Mouse (Mus musculus): Measurements from ENCODE around the gene 1700088E04Rik. TPM values are rescaled to one million over a fixed set of nuclear protein-coding genes. Genes with fewer than 3 reads are reported as not detected.

The 1700088E04Rik gene
- total and polyA plus RNA-seq, 2 experiments from 2014 or later: 15.2 to 23.7 TPM

DNA sequence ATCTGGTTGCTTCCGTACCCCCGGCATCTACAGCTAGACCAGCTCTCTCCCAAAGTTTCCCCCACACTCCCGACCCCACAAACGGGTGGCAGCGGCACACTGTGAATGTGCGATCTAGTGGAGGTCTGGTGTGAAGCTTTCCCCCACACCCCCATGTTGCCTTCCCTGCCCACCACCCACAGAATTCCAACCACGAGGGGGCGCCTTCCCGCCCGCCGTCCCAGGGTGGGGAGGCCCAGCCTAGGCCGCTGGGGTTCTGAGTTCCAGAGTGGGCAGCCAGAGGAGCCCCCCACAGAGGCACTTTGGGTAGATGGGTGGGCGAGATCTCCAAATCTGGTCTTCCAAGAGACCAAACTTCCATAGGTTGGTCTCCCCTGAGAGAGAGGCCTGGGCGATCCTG is 21.8 kb upstream of the 1700088E04Rik start:
- Histone ChIP-seq H3K4me1 (ENCODE audit: insufficient read depth) (no peaks in the 10 kb centered on the region), H3K36me3 (ENCODE audit: insufficient read depth) (no peaks in the 10 kb centered on the region), H3K4me2 (ENCODE audit: low read depth) (no peak overlapping the region), H3K27me3 (ENCODE audit: insufficient read depth, low read length) (peaks cover 18% of the 10 kb centered on the region), H3K9ac (no peak overlapping the region), H3K4me3 (ENCODE audit: low read depth, low read length) (no peak overlapping the region), H3K9me3 (ENCODE audit: low read length) (no peaks in the 10 kb centered on the region), H3K27ac (ENCODE audit: low read depth, low read length) (no peak overlapping the region)
- WGBS: 45% methylated on average over 14 of the region's 14 CpGs
- no peak for ATAC-seq
- peak; percentile 42 for TF ChIP-seq CTCF (IDR thresholded peaks at IDR 0.05; ENCODE audit: low read depth)
- no peak for DNase-seq

DNA sequence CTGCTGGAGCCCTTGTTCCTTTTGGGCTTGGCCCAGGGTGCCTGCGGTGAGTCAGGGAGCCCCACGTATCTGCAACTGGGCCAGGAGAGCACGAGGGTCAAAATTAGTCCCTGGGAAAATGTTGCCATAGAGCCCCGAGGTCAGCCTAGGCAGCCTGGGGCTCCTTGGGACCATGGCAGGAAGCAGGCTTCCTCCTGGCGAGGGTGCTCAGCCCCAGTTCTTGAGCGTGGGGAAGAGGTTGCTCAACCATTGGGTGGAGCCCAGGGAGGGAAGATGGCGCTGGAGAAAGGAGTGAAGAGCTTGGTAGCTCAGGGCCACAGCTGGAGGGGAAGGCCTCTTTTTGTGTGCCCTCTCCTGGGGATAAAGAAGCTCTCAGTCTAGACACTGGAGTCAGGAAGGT is 21.2 kb upstream of the 1700088E04Rik start:
- no peak for DNase-seq
- no peaks in the 10 kb centered on the region for H3K4me1 ChIP-seq (ENCODE audit: insufficient read depth)
- H3K4me3 ChIP-seq (ENCODE audit: low read depth, low read length): no peak overlapping the region
- peaks cover 18% of the 10 kb centered on the region for H3K27me3 ChIP-seq (ENCODE audit: insufficient read depth, low read length)
- WGBS: 78% methylated on average over 7 of the region's 7 CpGs
- ATAC-seq: no peak
- no peak overlapping the region for H3K27ac ChIP-seq (ENCODE audit: low read depth, low read length)
- H3K36me3 ChIP-seq (ENCODE audit: insufficient read depth): no peaks in the 10 kb centered on the region
- H3K9ac ChIP-seq: no peak overlapping the region
- no peaks in the 10 kb centered on the region for H3K9me3 ChIP-seq (ENCODE audit: low read length)
- H3K4me2 ChIP-seq (ENCODE audit: low read depth): peak overlapping the region; percentile 5; the same call in 1 of the 2 replicates
- no peak for TF ChIP-seq CTCF (IDR thresholded peaks at IDR 0.05; ENCODE audit: low read depth)

DNA sequence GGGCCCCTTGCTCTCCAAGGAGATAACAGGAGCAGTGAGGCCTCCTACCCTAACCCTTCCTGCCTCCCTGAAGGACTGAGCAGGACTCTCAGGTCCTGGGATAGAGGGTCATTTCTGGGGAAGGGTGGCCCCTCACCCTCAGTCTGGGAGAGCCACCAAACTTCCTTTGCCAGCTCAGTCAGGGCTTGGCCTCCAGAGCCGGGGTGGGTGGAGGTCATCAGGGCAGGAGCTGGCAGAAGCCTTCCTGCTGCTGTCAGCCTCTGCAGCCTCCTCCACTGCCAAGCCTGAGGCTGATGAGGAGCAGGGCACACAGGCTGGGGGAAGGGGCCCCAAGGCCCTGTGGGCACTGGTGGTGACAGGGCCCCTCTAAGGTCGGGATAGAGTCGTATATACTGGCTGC is 14.5 kb upstream of the 1700088E04Rik start:
- no peak for ATAC-seq
- H3K4me2 ChIP-seq (ENCODE audit: low read depth): no peak overlapping the region
- WGBS: 36% methylated on average over 3 of the region's 3 CpGs

DNA sequence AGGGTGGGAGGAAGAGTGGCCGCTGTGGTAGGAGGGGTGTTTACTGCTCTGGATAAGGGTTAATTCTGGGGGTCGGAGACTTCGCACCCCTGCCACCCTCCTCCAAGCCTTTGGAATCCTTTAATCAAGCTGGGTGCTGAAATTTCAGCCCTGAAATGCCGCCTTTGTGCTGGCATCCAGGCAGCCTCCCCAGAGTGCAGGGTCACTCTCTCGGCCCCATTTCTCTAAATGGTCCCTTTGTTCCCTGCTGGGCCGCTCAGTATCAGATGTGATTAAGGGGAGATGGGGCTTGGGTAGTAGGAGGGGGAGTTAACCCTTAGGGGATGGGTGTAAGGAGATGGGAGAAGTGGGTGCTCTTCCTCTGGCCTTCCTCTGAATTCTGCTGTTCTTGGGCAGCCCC is 11.7 kb upstream of the 1700088E04Rik start:
- Histone ChIP-seq H3K27me3 (ENCODE audit: insufficient read depth, low read length) (no peaks in the 10 kb centered on the region), H3K9ac (no peak overlapping the region), H3K4me2 (ENCODE audit: low read depth) (no peak overlapping the region), H3K4me1 (ENCODE audit: insufficient read depth) (no peaks in the 10 kb centered on the region), H3K27ac (ENCODE audit: low read depth, low read length) (peak overlapping the region; percentile 74), H3K36me3 (ENCODE audit: insufficient read depth) (peaks cover 37% of the 10 kb centered on the region), H3K4me3 (ENCODE audit: low read depth, low read length) (no peak overlapping the region), H3K9me3 (ENCODE audit: low read length) (no peaks in the 10 kb centered on the region)
- no peak for DNase-seq
- TF ChIP-seq CTCF (IDR thresholded peaks at IDR 0.05; ENCODE audit: low read depth): no peak
- ATAC-seq: peak; percentile 36; the same call in 1 of the 2 replicates
- WGBS: 35% methylated on average over 6 of the region's 6 CpGs

More for the DNA sequence above, 14.5 kb upstream of the 1700088E04Rik start:
- Histone ChIP-seq H3K27ac (ENCODE audit: low read depth, low read length) (no peak overlapping the region), H3K4me3 (ENCODE audit: low read depth, low read length) (no peak overlapping the region), H3K36me3 (ENCODE audit: insufficient read depth) (peaks cover 21% of the 10 kb centered on the region), H3K27me3 (ENCODE audit: insufficient read depth, low read length) (no peaks in the 10 kb centered on the region), H3K4me1 (ENCODE audit: insufficient read depth) (no peaks in the 10 kb centered on the region), H3K9ac (no peak overlapping the region), H3K9me3 (ENCODE audit: low read length) (no peaks in the 10 kb centered on the region)
- no peak for TF ChIP-seq CTCF (IDR thresholded peaks at IDR 0.05; ENCODE audit: low read depth)
- DNase-seq: no peak

DNA sequence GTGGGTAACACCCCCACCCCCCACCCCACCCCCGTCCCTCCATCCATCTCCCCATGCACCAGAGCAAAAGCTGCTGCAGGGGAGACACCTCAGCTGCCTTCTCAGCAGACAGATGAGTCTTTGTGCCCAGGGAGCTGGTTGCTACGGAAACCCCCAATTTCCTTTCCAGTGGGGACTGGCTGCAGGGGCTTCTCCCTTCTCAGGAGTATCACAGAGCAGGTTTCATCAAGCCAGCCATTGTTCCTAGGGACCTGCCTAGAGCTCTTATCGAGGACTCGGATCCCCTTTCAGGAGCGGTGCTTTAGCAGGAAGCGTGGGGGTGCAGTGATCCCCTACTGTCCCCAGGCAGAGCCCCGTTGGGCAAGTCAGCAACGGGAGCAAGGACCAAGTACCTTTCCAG is 10.8 kb upstream of the 1700088E04Rik start:
- no peaks in the 10 kb centered on the region for H3K9me3 ChIP-seq (ENCODE audit: low read length)
- peak; percentile 70 for ATAC-seq
- H3K4me3 ChIP-seq (ENCODE audit: low read depth, low read length): no peak overlapping the region
- WGBS: 28% methylated on average over 8 of the region's 8 CpGs
- H3K4me1 ChIP-seq (ENCODE audit: insufficient read depth): no peaks in the 10 kb centered on the region
- H3K27ac ChIP-seq (ENCODE audit: low read depth, low read length): peak overlapping the region; percentile 74
- H3K36me3 ChIP-seq (ENCODE audit: insufficient read depth): peaks cover 45% of the 10 kb centered on the region
- peak; percentile 50 for DNase-seq
- H3K4me2 ChIP-seq (ENCODE audit: low read depth): no peak overlapping the region
- no peak overlapping the region for H3K9ac ChIP-seq
- no peak for TF ChIP-seq CTCF (IDR thresholded peaks at IDR 0.05; ENCODE audit: low read depth)
- no peaks in the 10 kb centered on the region for H3K27me3 ChIP-seq (ENCODE audit: insufficient read depth, low read length)

DNA sequence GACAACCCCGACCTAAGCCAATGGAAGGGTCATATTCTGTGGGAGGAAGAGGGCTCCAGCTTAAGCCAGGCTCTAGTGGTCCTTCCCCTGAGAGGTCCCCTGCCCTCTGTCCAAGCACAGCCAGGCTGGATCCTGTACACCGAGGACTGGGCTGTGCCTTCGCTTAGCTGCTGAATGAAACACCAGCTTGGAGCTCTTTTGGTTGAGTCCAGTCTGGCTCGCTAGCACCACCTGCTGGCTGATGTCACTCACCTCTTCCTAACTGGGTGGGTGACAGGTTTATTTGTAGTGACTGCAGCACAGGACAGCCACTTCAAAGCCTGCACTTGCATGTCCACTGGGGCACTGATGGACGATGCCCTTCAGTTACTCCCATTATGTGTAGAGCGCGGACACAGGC is 7.5 kb upstream of the 1700088E04Rik start:
- H3K27me3 ChIP-seq (ENCODE audit: insufficient read depth, low read length): no peaks in the 10 kb centered on the region
- TF ChIP-seq CTCF (IDR thresholded peaks at IDR 0.05; ENCODE audit: low read depth): peak; percentile 92
- no peak overlapping the region for H3K9ac ChIP-seq
- peak; percentile 67 for ATAC-seq
- H3K27ac ChIP-seq (ENCODE audit: low read depth, low read length): no peak overlapping the region
- no peak overlapping the region for H3K4me3 ChIP-seq (ENCODE audit: low read depth, low read length)
- no peaks in the 10 kb centered on the region for H3K4me1 ChIP-seq (ENCODE audit: insufficient read depth)
- DNase-seq: peak; percentile 87
- no peaks in the 10 kb centered on the region for H3K9me3 ChIP-seq (ENCODE audit: low read length)
- no peak overlapping the region for H3K4me2 ChIP-seq (ENCODE audit: low read depth)
- H3K36me3 ChIP-seq (ENCODE audit: insufficient read depth): peaks cover 74% of the 10 kb centered on the region
- WGBS: 49% methylated on average over 7 of the region's 7 CpGs

DNA sequence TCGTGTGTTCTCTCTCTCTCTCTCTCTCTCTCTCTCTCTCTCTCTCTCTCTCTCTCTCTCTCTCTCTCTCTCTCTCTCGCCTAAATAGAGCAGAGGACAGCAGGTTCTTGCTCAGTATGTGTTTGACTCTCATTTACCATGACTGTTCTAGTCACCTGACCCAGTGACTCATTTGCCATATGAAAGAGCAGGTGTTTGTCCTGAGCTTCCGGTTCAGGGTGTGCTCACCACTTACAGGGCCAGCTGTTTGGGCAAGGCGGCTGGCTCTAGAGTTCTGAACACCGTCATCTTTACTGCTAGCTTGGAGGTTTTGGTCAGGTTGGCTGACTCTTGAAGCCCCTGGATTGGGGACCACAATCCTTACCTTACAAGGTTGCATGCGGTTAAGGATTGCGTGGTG is 4.5 kb upstream of the 1700088E04Rik start:
- Histone ChIP-seq H3K36me3 (ENCODE audit: insufficient read depth) (peaks cover 53% of the 10 kb centered on the region), H3K9me3 (ENCODE audit: low read length) (no peaks in the 10 kb centered on the region), H3K4me1 (ENCODE audit: insufficient read depth) (no peaks in the 10 kb centered on the region; the same call in 1 of the 2 replicates), H3K27me3 (ENCODE audit: insufficient read depth, low read length) (no peaks in the 10 kb centered on the region), H3K9ac (no peak overlapping the region), H3K4me3 (ENCODE audit: low read depth, low read length) (no peak overlapping the region), H3K4me2 (ENCODE audit: low read depth) (no peak overlapping the region), H3K27ac (ENCODE audit: low read depth, low read length) (no peak overlapping the region)
- DNase-seq (no peak), ATAC-seq (no peak)
- 89% methylated on average over 7 of the region's 7 CpGs for WGBS
- TF ChIP-seq CTCF (IDR thresholded peaks at IDR 0.05; ENCODE audit: low read depth): no peak

All from forebrain, postnatal 0 days (tissue).